Mouse (Mus musculus) MEL (cell line): Measurements from ENCODE around the gene Aldh16a1. TPM values are rescaled to one million over a fixed set of nuclear protein-coding genes. Genes with fewer than 3 reads are reported as not detected.

Source experiments
- DNase-seq: peaks from one replicate; pipeline ENCODE4 v3.0.0; 2011; ENCODE audit warnings: low read depth, low spot score
- H3K27ac ChIP-seq: 2 replicates; pipeline ENCODE4 v1.5.1; 2012; ENCODE audit warnings: low read depth, mild to moderate bottlenecking, control low read depth, low read length, moderate library complexity; ENCODE audit not compliant: control insufficient read depth
- H3K27me3 ChIP-seq, 2 experiments: fragments of 150-350 bp in 1 of 2; sonication (generic) in 1 of 2; 2 replicates each; pipeline ENCODE4 v1.6.1; 2012; ENCODE audit warnings: low read length in 2 of 2, mild to moderate bottlenecking in 2 of 2, improper control_type of control experiment in 1 of 2, moderate library complexity in 1 of 2; ENCODE audit not compliant: insufficient read depth in 2 of 2, control insufficient read depth in 1 of 2
- H3K36me3 ChIP-seq, 2 experiments: 2 replicates each; pipeline ENCODE4 v1.6.1; 2012 to 2014; ENCODE audit warnings: low read length in 2 of 2, improper control_type of control experiment in 1 of 2, inconsistent platforms in 1 of 2, mild to moderate bottlenecking in 1 of 2; ENCODE audit not compliant: insufficient read depth in 2 of 2, control insufficient read depth in 1 of 2
- H3K4me1 ChIP-seq, 2 experiments: fragments of 150-350 bp in 1 of 2; sonication (generic) in 1 of 2; 2 replicates each; pipeline ENCODE4 v1.6.1; 2012; ENCODE audit warnings: low read length in 2 of 2, improper control_type of control experiment in 1 of 2, mild to moderate bottlenecking in 1 of 2; ENCODE audit not compliant: insufficient read depth in 2 of 2, control insufficient read depth in 1 of 2
- H3K4me3 ChIP-seq, 2 experiments: fragments of 150-350 bp in 1 of 2; sonication (generic) in 1 of 2; 2 replicates each; pipeline ENCODE4 v1.5.1; 2012; ENCODE audit warnings: low read depth in 2 of 2, low read length in 2 of 2, mild to moderate bottlenecking in 2 of 2, moderate library complexity in 2 of 2, control low read depth in 1 of 2, improper control_type of control experiment in 1 of 2; ENCODE audit not compliant: control insufficient read depth in 1 of 2, insufficient read depth in 1 of 2
- H3K79me2 ChIP-seq: 2 replicates; pipeline ENCODE4 v1.6.1; 2012; ENCODE audit warnings: mild to moderate bottlenecking, low read length, moderate library complexity; ENCODE audit not compliant: control insufficient read depth, poor library complexity, insufficient read depth
- H3K9ac ChIP-seq: 2 replicates; pipeline ENCODE4 v1.6.1; 2012; ENCODE audit warnings: low read depth, mild to moderate bottlenecking, control low read depth, low read length, moderate library complexity; ENCODE audit not compliant: control insufficient read depth, poor library complexity, severe bottlenecking
- H3K9me3 ChIP-seq: fragments of 150-350 bp; sonication (generic); replicated peaks from 2 replicates; pipeline ENCODE4 v1.6.1; 2012; ENCODE audit warnings: mild to moderate bottlenecking, low read length, improper control_type of control experiment, moderate library complexity; ENCODE audit not compliant: insufficient read depth
- CTCF ChIP-seq, 3 experiments: IDR thresholded peaks in 2 of 3; conservative IDR thresholded peaks in 1 of 3; 2 replicates each; pipeline ENCODE4 v1.5.1; 2011 to 2012; ENCODE audit warnings: low read length in 3 of 3, low read depth in 2 of 3, mild to moderate bottlenecking in 2 of 3, improper control_type of control experiment in 1 of 3, inconsistent platforms in 1 of 3, mixed read lengths in 1 of 3, moderate library complexity in 1 of 3; ENCODE audit not compliant: control insufficient read depth in 1 of 3, insufficient read depth in 1 of 3, poor library complexity in 1 of 3, severe bottlenecking in 1 of 3
- ETS1 ChIP-seq: IDR thresholded peaks from 2 replicates; pipeline ENCODE4 v1.6.1; 2012; ENCODE audit warnings: low read depth, mild to moderate bottlenecking, inconsistent platforms, low read length, improper control_type of control experiment, moderate library complexity
- GABPA ChIP-seq: IDR thresholded peaks from 2 replicates; pipeline ENCODE4 v1.6.1; 2012; ENCODE audit warnings: low read depth, mild to moderate bottlenecking, inconsistent platforms, low read length, improper control_type of control experiment, moderate library complexity
- MAX ChIP-seq: IDR thresholded peaks from 2 replicates; pipeline ENCODE4 v1.6.1; 2011; ENCODE audit warnings: low read length, improper control_type of control experiment
- MAZ ChIP-seq: IDR thresholded peaks from 2 replicates; pipeline ENCODE4 v1.6.1; 2012; ENCODE audit warnings: low read depth, mild to moderate bottlenecking, inconsistent platforms, low read length, improper control_type of control experiment
- MYB ChIP-seq: IDR thresholded peaks from 2 replicates; pipeline ENCODE4 v1.6.1; 2011; ENCODE audit warnings: mild to moderate bottlenecking, low read depth, low read length, improper control_type of control experiment
- MYC ChIP-seq: IDR thresholded peaks from 2 replicates; pipeline ENCODE4 v1.6.1; 2011; ENCODE audit warnings: low read depth, mild to moderate bottlenecking, low read length, improper control_type of control experiment, moderate library complexity
- NRF1 ChIP-seq: IDR thresholded peaks from 2 replicates; pipeline ENCODE4 v1.6.1; 2014; ENCODE audit warnings: low read depth, mild to moderate bottlenecking, inconsistent platforms, low read length, improper control_type of control experiment, moderate library complexity; ENCODE audit not compliant: poor library complexity, insufficient read depth, severe bottlenecking
- POLR2A ChIP-seq, 2 experiments: IDR thresholded peaks; 2 replicates each; pipeline ENCODE4 v1.6.1; 2011 to 2012; ENCODE audit warnings: low read length in 2 of 2, mild to moderate bottlenecking in 2 of 2, control low read depth in 1 of 2, improper control_type of control experiment in 1 of 2, low read depth in 1 of 2, moderate library complexity in 1 of 2; ENCODE audit not compliant: control insufficient read depth in 1 of 2, insufficient read depth in 1 of 2, poor library complexity in 1 of 2
- SIN3A ChIP-seq: IDR thresholded peaks from 2 replicates; pipeline ENCODE4 v1.6.1; 2012; ENCODE audit warnings: low read length, improper control_type of control experiment, inconsistent platforms
- SMC3 ChIP-seq: IDR thresholded peaks from 2 replicates; pipeline ENCODE4 v1.6.1; 2011; ENCODE audit warnings: low read depth, low read length, improper control_type of control experiment
- TAL1 ChIP-seq: IDR thresholded peaks from 2 replicates; pipeline ENCODE4 v1.6.1; 2012; ENCODE audit warnings: mild to moderate bottlenecking, inconsistent platforms, low read length, moderate library complexity, mixed read lengths
- TBP ChIP-seq: IDR thresholded peaks from 2 replicates; pipeline ENCODE4 v1.8.0; 2011; ENCODE audit warnings: low read depth, low read length, improper control_type of control experiment
- ZKSCAN1 ChIP-seq: IDR thresholded peaks from 2 replicates; pipeline ENCODE4 v1.6.1; 2012; ENCODE audit warnings: low read depth, mild to moderate bottlenecking, inconsistent platforms, low read length, improper control_type of control experiment, moderate library complexity
- polyA plus RNA-seq, 2 experiments: library from polyadenylated mRNA; stranded (reverse) in 1 of 2; unstranded in 1 of 2; fragments of >175 nt in 1 of 2; fragments of >200 nt in 1 of 2; gene quantifications; 2 replicates each; pipeline versions ENCODE4 v1.2.1 to v1.2.4; 2012; ENCODE audit warnings: low replicate concordance in 2 of 2, low read depth in 1 of 2; ENCODE audit not compliant: insufficient read length in 2 of 2, insufficient read depth in 1 of 2, missing spikeins in 1 of 2
- total RNA-seq: library from RNA; depleted of rRNA; stranded (reverse); fragments of 300-350 nt; gene quantifications from 2 replicates; pipeline ENCODE4 v1.2.3, GENCODE M21; 2012

Gene Aldh16a1
- total and polyA plus RNA-seq, 3 experiments: 33.9 to 61.6 TPM; not detected in 1

DNA sequence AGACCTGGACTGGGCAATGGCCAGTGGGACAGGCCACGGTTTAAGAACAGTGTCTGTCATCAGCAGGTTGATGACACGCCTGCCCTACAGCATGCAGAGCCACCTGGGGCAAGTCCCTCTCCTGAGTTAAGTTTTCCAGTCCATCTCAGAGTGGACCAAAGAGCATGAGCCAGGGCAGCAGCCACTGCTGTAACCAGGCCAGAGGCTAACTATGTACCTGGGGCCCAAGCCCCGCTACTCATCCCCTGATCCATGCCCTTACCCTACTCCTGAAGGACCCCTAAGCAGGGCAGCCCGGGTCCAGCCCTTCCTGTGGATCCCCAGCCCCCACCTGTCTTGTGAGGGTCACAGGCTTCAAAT, 41.8 kb upstream of the Aldh16a1 start:
- peaks cover 0 to 6% of the 10 kb centered on the region in 2 experiments; a peak in 2 of 4 replicates for H3K36me3 ChIP-seq
- H3K9ac ChIP-seq: no peak overlapping the region
- TF ChIP-seq ETS1 (no peak), GABPA (no peak), TAL1 (no peak), MAX (no peak), TBP (no peak)
- peaks cover 17 to 24% of the 10 kb centered on the region in 2 experiments for H3K4me1 ChIP-seq
- no peaks in the 10 kb centered on the region for H3K27me3 ChIP-seq
- no peaks in the 10 kb centered on the region for H3K79me2 ChIP-seq
- no peak overlapping the region for H3K27ac ChIP-seq
- H3K9me3 ChIP-seq: no peaks in the 10 kb centered on the region
- no peak overlapping the region for H3K4me3 ChIP-seq
- DNase-seq: no peak

DNA sequence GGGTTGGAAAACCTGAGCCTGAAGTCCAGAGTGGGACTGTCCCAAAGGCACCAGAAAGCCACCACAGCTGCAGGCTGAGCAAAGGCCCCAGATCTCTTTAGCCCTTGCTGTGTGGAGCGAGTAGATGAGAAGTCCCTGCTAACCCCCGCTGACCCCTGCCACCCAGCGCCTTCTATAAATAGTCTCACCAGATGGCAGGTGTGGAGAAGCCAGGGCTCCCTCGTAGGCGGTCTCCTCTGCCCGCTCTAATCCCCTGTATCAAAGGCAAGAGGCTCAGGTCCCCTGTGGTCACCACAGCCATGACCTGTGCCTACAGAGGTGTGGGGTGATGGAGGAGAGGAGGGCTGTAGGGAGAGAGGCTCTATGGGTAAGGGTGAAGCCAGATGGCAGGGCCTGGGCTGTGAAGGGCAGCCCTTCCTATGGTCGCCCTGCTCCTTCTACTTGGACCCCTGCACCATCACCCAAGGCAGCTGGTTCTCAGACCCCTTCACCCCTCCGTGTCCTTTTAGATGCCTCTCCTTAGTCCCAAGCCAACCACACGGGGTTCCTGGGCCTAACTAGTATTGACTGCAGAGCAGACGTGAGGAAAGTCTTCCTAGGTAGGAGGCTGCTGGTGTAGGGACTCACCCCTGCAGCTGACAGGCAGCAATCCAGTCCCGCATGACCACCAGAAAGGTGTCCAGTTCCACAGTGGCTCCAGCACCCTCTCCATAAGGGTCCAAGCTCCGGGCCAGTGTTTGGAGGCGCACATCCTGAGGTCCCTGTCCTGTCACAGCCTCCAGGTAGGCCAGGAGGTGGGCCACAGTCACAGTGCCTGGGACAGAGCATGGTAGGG, 41.2 kb upstream of the Aldh16a1 start:
- Histone ChIP-seq H3K4me1 (peaks cover 19 to 30% of the 10 kb centered on the region in 2 experiments), H3K27ac (no peak overlapping the region), H3K9me3 (no peaks in the 10 kb centered on the region), H3K79me2 (no peaks in the 10 kb centered on the region), H3K4me3 (no peak overlapping the region), H3K27me3 (no peaks in the 10 kb centered on the region), H3K36me3 (peaks cover 0 to 8% of the 10 kb centered on the region in 2 experiments; a peak in 2 of 4 replicates), H3K9ac (no peak overlapping the region)
- TF ChIP-seq ETS1: no peak
- TF ChIP-seq MYC: no peak
- no peak for TF ChIP-seq MYB
- DNase-seq: no peak

DNA sequence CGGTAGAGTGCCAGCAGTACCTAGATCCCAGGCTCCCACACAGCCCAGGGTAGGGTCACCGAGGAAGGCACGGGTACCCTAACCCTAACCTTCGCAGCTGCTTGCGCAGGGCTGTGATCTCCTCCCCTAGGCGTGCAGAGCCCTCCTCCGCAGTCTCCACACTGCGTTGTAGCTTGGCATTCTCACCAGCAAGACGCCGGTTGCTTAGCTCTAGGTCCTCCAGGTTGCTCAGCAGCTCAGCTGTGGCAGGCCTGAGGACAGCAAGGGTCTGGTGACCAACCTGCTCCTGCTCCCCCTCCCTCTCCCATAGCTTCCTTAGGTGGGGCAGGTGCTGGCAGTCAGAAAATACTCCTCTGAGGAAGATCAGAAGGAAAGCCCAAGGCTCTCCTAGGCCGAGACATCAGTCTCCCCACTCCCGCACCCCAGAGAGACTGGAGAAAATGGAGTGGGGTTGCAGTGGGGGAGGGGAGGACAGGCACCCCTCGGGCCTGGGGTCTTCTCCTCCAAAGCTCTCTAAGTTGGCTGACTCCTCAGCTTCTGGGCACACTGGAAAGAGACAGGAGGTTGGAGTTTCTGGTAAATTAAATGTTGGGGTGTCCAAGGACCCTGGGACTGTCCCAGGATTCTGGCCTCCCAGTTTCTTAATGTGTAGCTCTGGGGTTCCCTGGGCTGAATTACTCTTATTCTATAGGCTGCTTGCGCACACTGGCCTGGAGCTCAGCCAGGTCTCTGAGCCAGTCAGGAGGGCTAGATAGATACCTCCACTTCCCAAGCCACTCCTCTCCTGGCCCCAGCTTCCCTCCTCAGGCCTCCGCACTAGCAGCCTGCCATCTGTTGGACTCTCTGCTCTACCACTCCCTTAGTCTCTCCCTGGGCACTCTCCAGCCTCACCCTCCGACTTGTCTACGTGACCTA, 39.7 kb upstream of the Aldh16a1 start:
- DNase-seq: peak; percentile 90
- peaks cover 26 to 41% of the 10 kb centered on the region in 2 experiments for H3K4me1 ChIP-seq
- H3K27me3 ChIP-seq: no peaks in the 10 kb centered on the region
- peaks cover 0 to 14% of the 10 kb centered on the region in 2 experiments; a peak in 2 of 4 replicates for H3K36me3 ChIP-seq
- H3K4me3 ChIP-seq: 0 out of 4 replicates have a peak overlapping the region, but pooled peaks of 1 of the 2 experiments have one; percentile 1
- no peaks in the 10 kb centered on the region for H3K79me2 ChIP-seq
- H3K9me3 ChIP-seq: no peaks in the 10 kb centered on the region
- H3K27ac ChIP-seq: no peak overlapping the region
- peak overlapping the region; percentile 21; the same call in 1 of the 2 replicates for H3K9ac ChIP-seq
- TF ChIP-seq MAZ (no peak), POLR2A (IDR thresholded peaks at IDR 0.05; ENCODE audit: control insufficient read depth in 1 of 2, insufficient read depth in 1 of 2, low read depth in 1 of 2, low read length in 2 of 2, poor library complexity in 1 of 2) (0 out of 4 replicates have a peak, but pooled peaks of 1 of the 2 experiments have one; percentile 25), TBP (0 out of 2 replicates have a peak, but pooled peaks have one; percentile 30), CTCF (IDR thresholded peaks at IDR 0.05 in 2 of 3, conservative IDR thresholded peaks at IDR 0.05 in 1 of 3; ENCODE audit: control insufficient read depth in 1 of 3, insufficient read depth in 1 of 3, low read depth in 2 of 3, low read length in 3 of 3, poor library complexity in 1 of 3, severe bottlenecking in 1 of 3) (0 out of 6 replicates have a peak, but pooled peaks of 1 of the 3 experiments have one; percentile 19), MYC (no peak), NRF1 (peak; percentile 54), SIN3A (no peak), SMC3 (0 out of 2 replicates have a peak, but pooled peaks have one; percentile 9), ZKSCAN1 (no peak)
